Mouse (Mus musculus) embryonic facial prominence, embryonic 11.5 days (tissue): ENCODE results near the gene Zc3h18. TPM values are rescaled to one million over a fixed set of nuclear protein-coding genes. Genes with fewer than 3 reads are reported as not detected.

Source experiments
- ATAC-seq: fragments of 200-750 bp; cut with Nextera tagmentation; replicated peaks from 2 replicates; pipeline ENCODE4 v1.8.0; 2017; ENCODE audit warnings: low read depth; ENCODE audit not compliant: insufficient number of reproducible peaks, low FRiP score, low TSS enrichment
- DNase-seq: peaks from one replicate; pipeline ENCODE4 v3.0.0-alpha.2; 2015; ENCODE audit warnings: low spot score
- H3K27ac ChIP-seq: fragments of 300-500 bp; sonication (generic); replicated peaks from 2 replicates; pipeline ENCODE4 v1.5.1; 2014; ENCODE audit warnings: mild to moderate bottlenecking, low read depth, low read length, control low read depth
- H3K27me3 ChIP-seq: fragments of 300-500 bp; sonication (generic); 2 replicates; pipeline ENCODE4 v1.6.1; 2014; ENCODE audit warnings: mild to moderate bottlenecking, low read length, moderate library complexity, mixed read lengths; ENCODE audit not compliant: control insufficient read depth, insufficient read depth
- H3K36me3 ChIP-seq: fragments of 300-500 bp; sonication (generic); replicated peaks from 2 replicates; pipeline ENCODE4 v1.6.1; 2014; ENCODE audit warnings: low read depth, mild to moderate bottlenecking, low read length, moderate library complexity, mixed read lengths; ENCODE audit not compliant: control insufficient read depth, insufficient read depth
- H3K4me1 ChIP-seq: fragments of 300-500 bp; sonication (generic); 2 replicates; pipeline ENCODE4 v1.6.1; 2014; ENCODE audit warnings: low read length, mixed read lengths; ENCODE audit not compliant: control insufficient read depth, insufficient read depth
- H3K4me2 ChIP-seq: fragments of 300-500 bp; sonication (generic); 2 replicates; pipeline ENCODE4 v1.6.1; 2014; ENCODE audit warnings: low read depth, mild to moderate bottlenecking, control low read depth, low read length, moderate library complexity
- H3K4me3 ChIP-seq: fragments of 300-500 bp; sonication (generic); 2 replicates; pipeline ENCODE4 v1.5.1; 2014; ENCODE audit warnings: low read depth, low read length, control low read depth
- H3K9ac ChIP-seq: fragments of 300-500 bp; sonication (generic); replicated peaks from 2 replicates; pipeline ENCODE4 v1.6.1; 2014; ENCODE audit warnings: mild to moderate bottlenecking, control low read depth, low read length
- H3K9me3 ChIP-seq: fragments of 300-500 bp; sonication (generic); replicated peaks from 2 replicates; pipeline ENCODE4 v1.6.1; 2016; ENCODE audit warnings: mild to moderate bottlenecking, low read length, inconsistent platforms, mixed read lengths; ENCODE audit not compliant: control insufficient read depth
- WGBS: fragments of 180-500 bp; shearing (Covaris S2); extraction: QIAGEN DNeasy Blood & Tissue Kit; methylation state at CpG from one replicate; pipeline ENCODE4 v1.1.7; 2014; 5-methylcytosine and 5-hydroxymethylcytosine counted together
- polyA plus RNA-seq: library from polyadenylated mRNA; unstranded; fragments of >200 nt; fragmentation: Nextera tagmentation; extraction: Ambion mirVana; gene quantifications from 2 replicates; pipeline ENCODE4 v1.2.1, GENCODE M21; 2014

Gene Zc3h18
- polyA plus RNA-seq, 1 experiment from 2014 or later: 40.1 TPM

- H3K9me3 ChIP-seq: no peaks in the 10 kb centered on the region
These were observed 41.5 kb upstream of the Zc3h18 start for GRCm38 (mm10) chr8:122334791-122335490.

DNA sequence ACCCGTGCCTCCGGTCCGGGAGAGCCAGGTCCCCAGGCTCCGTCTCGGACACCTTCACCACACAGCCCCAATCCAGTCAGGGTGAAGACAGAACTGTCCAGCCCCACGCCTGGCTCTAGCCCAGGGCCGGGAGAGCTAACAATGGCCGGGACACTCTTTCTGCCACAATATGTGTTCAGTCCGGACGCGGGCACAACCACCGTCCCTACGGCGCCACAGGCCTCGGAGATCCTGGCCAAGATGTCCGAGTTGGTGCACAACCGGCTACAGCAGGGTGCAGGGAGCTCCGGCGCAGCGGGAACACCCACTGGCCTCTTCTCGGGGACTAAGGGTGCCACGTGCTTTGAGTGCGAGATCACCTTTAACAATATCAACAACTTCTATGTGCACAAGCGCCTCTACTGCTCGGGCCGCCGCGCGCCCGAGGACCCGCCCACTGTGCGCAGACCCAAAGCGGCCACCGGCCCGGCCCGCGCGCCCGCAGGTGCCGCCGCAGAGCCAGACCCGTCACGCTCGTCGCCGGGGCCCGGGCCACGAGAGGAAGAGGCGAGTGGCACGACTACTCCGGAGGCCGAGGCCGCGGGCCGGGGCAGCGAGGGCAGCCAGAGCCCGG is 40.7 kb upstream of the Zc3h18 start:
- 8% methylated on average over 57 of the region's 57 CpGs for WGBS
- no peak for DNase-seq
- no peak overlapping the region for H3K27ac ChIP-seq
- ATAC-seq: no peak
- H3K9ac ChIP-seq: peak overlapping the region; percentile 43
- peaks cover 43% of the 10 kb centered on the region for H3K27me3 ChIP-seq
- H3K4me1 ChIP-seq: peaks cover 4% of the 10 kb centered on the region
- H3K4me3 ChIP-seq: peak overlapping the region; percentile 50
- H3K4me2 ChIP-seq: peak overlapping the region; percentile 94
- H3K9me3 ChIP-seq: no peaks in the 10 kb centered on the region
- no peaks in the 10 kb centered on the region for H3K36me3 ChIP-seq

More at GRCm38 (mm10) chr8:122334791-122335490, 41.5 kb upstream of the Zc3h18 start:
- Histone ChIP-seq H3K27ac (no peak overlapping the region), H3K4me1 (peaks cover 4% of the 10 kb centered on the region), H3K36me3 (no peaks in the 10 kb centered on the region), H3K27me3 (peaks cover 43% of the 10 kb centered on the region), H3K9ac (no peak overlapping the region), H3K4me2 (no peak overlapping the region), H3K4me3 (no peak overlapping the region)
- WGBS: 86% methylated on average over 13 of the region's 13 CpGs
- DNase-seq: no peak
- ATAC-seq: no peak

DNA sequence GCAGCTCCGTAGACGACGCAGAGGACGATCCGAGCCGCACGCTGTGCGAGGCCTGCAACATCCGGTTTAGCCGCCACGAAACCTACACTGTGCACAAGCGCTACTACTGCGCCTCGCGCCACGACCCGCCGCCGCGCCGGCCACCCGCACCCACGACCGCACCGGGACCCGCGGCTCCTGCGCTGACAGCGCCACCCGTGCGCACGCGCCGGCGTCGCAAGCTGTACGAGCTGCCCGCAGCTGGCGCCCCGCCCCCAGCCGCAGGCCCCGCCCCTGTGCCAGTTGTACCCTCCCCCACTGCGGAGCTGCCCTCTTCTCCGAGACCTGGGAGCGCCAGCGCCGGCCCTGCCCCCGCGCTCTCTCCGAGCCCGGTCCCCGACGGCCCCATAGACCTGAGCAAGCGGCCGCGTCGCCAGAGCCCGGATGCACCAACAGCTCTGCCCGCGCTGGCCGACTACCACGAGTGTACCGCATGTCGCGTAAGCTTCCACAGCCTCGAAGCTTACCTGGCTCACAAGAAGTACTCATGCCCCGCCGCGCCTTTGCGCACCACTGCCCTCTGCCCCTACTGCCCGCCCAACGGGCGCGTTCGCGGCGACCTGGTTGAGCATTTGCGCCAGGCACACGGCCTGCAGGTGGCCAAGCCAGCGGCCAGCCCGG is 40.0 kb upstream of the Zc3h18 start:
- Histone ChIP-seq H3K27me3 (peaks cover 43% of the 10 kb centered on the region), H3K36me3 (no peaks in the 10 kb centered on the region), H3K4me1 (peaks cover 4% of the 10 kb centered on the region), H3K4me3 (peak overlapping the region; percentile 50), H3K27ac (no peak overlapping the region), H3K9me3 (no peaks in the 10 kb centered on the region), H3K9ac (peak overlapping the region; percentile 43), H3K4me2 (peak overlapping the region; percentile 94)
- ATAC-seq (peak; percentile 31; the same call in 1 of the 2 replicates), DNase-seq (peak; percentile 75)
- WGBS: under 1% methylated on average over 63 of the region's 81 CpGs

- DNase-seq (no peak), ATAC-seq (no peak)
- peaks cover 7% of the 10 kb centered on the region for H3K4me1 ChIP-seq
- WGBS: 55% methylated on average over 6 of the region's 6 CpGs
- no peak overlapping the region for H3K4me2 ChIP-seq
- H3K9me3 ChIP-seq: no peaks in the 10 kb centered on the region
- no peak overlapping the region for H3K27ac ChIP-seq
- H3K9ac ChIP-seq: no peak overlapping the region
- no peaks in the 10 kb centered on the region for H3K36me3 ChIP-seq
- peaks cover 48% of the 10 kb centered on the region for H3K27me3 ChIP-seq
- H3K4me3 ChIP-seq: no peak overlapping the region
These were observed 37.6 kb upstream of the Zc3h18 start for GRCm38 (mm10) chr8:122338852-122339251.

- Histone ChIP-seq H3K4me2 (no peak overlapping the region), H3K36me3 (no peaks in the 10 kb centered on the region), H3K4me1 (peaks cover 6% of the 10 kb centered on the region), H3K9me3 (no peaks in the 10 kb centered on the region), H3K27me3 (peaks cover 42% of the 10 kb centered on the region), H3K27ac (no peak overlapping the region), H3K9ac (no peak overlapping the region), H3K4me3 (no peak overlapping the region)
- DNase-seq: no peak
- no peak for ATAC-seq
- WGBS: 88% methylated on average over 3 of the region's 3 CpGs
These were observed 35.6 kb upstream of the Zc3h18 start for GRCm38 (mm10) chr8:122340761-122341160.

GRCm38 (mm10) chr8:122341790-122342189 is 34.6 kb upstream of the Zc3h18 start:
- DNase-seq (no peak), ATAC-seq (no peak)
- no peak overlapping the region for H3K27ac ChIP-seq
- no peak overlapping the region for H3K4me2 ChIP-seq
- H3K4me1 ChIP-seq: peaks cover 3% of the 10 kb centered on the region; the same call in 1 of the 2 replicates
- no peaks in the 10 kb centered on the region for H3K36me3 ChIP-seq
- H3K9me3 ChIP-seq: no peaks in the 10 kb centered on the region
- H3K9ac ChIP-seq: no peak overlapping the region
- peaks cover 32% of the 10 kb centered on the region for H3K27me3 ChIP-seq
- H3K4me3 ChIP-seq: no peak overlapping the region
- WGBS: 80% methylated on average over 6 of the region's 6 CpGs

DNA sequence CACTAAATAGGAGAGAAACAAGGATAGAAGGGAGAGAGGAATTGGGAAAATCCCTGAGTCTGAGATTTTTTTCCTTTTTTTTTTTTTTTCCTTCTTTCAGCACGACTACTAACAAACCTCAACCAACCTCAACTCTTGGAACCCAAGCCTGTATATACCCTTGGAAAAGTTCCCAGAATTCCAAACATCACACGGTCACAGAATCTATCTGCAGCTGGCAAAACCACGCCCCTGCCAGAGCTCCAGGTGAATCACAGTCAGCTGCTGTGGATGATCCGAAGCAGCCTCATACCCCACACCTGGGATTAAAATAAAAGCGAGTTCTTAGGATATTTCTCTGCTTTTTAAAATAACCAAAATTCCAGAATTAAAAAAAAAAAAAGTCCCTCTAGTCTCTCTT is 34.0 kb upstream of the Zc3h18 start:
- peaks cover 26% of the 10 kb centered on the region for H3K27me3 ChIP-seq
- ATAC-seq: no peak
- 49% methylated on average over 5 of the region's 5 CpGs for WGBS

DNA sequence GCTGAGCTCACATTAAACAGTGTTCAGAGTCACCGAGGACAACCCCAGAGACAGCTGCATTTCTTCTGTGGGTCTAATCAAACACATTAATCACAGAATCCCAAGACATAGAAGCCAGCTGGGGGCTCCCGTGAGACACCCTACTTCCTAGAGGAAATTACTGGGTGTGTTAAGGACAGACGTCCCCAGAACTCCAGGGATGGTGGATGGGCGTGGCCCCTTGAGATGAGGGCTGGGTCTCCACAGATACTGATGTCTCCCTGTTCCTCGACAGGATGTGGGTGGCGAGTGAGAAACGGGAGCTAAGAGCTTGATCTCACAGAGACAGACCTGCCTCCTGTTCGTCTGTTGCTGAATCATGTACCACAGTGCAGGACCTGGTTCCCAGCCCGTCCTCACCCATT is 33.6 kb upstream of the Zc3h18 start:
- Histone ChIP-seq H3K27ac (no peak overlapping the region), H3K4me2 (peak overlapping the region; percentile 44; the same call in 1 of the 2 replicates), H3K4me1 (peaks cover 3% of the 10 kb centered on the region; the same call in 1 of the 2 replicates), H3K4me3 (no peak overlapping the region), H3K9me3 (no peaks in the 10 kb centered on the region), H3K27me3 (peaks cover 22% of the 10 kb centered on the region), H3K36me3 (no peaks in the 10 kb centered on the region), H3K9ac (no peak overlapping the region)
- 4% methylated on average over 9 of the region's 9 CpGs for WGBS
- ATAC-seq (no peak), DNase-seq (no peak)

More for the DNA sequence above, 34.0 kb upstream of the Zc3h18 start:
- no peak overlapping the region for H3K27ac ChIP-seq
- H3K9me3 ChIP-seq: no peaks in the 10 kb centered on the region
- H3K4me1 ChIP-seq: peaks cover 3% of the 10 kb centered on the region; the same call in 1 of the 2 replicates
- H3K36me3 ChIP-seq: no peaks in the 10 kb centered on the region
- no peak overlapping the region for H3K4me3 ChIP-seq
- H3K4me2 ChIP-seq: no peak overlapping the region
- no peak overlapping the region for H3K9ac ChIP-seq
- no peak for DNase-seq
